Mouse (Mus musculus) ovary, adult 10 weeks (tissue): ENCODE data around the gene Stxbp1. TPM values are rescaled to one million over a fixed set of nuclear protein-coding genes. Genes with fewer than 3 reads are reported as not detected.

Source experiments
- polyA plus RNA-seq: library from polyadenylated mRNA; stranded (reverse); fragments of 350-450 nt; fragmentation: Illumina TruSeq; extraction: RNeasy Lipid Tissue Mini Kit (QIAGEN cat#74804); gene quantifications from one replicate; pipeline ENCODE4 v1.2.3, GENCODE M21; 2014

Gene Stxbp1
- 5.5 TPM for polyA plus RNA-seq

GRCm38 (mm10) chr2:32846805-32847467 lies at the start of gene Stxbp1:
TSS of gene Stxbp1 (minus strand) at chr2:32847245.

DNA sequence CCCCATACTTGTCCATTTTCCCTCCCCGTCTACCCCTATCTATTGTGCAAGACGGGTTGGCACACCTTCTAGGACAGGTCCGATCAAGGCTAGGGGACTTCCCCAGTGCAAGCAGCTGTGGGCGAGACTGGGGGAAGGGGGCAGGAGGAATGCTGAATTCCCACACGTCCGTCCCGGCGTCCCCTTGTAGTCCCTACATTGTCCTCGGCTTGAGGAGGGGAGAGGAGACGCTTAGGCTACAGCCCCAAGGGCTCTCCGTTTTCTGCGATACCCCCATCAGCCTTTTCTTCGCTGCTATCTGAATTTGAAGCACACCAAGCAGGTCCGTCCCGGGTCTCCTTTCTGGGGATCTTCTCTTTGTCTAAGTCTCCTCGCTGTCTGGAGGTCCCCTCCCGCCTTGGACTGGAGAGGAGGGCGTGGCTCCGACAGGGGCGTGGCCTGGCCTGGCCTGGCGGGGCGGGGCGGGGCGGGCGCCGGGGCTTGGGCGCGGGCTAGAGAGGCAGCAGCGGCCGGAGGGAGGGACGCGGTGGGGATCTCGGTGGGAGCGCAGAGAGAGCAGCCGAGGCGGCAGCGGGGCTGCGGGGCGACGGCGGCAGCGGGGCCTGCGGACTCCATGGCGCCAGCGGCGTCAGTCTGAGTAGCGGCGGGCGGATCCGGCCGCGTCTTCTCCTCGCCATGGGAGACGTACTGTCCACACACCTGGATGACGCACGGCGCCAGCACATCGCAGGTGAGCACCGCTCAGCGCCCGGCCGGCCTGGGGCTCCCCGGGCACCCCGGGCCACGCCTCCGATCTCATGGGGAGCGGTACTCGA lies 28.8 kb upstream of the Stxbp1 start, which contains the start of gene Fam129b:
TSS of gene Fam129b (plus strand) at position 440 of the 815 bp plus-strand sequence.

GRCm38 (mm10) chr2:32784048-32784681 lies 62.9 kb downstream of the Stxbp1 start, which contains the start of gene Cfap157:
TSS of gene Cfap157 (minus strand) at chr2:32784428.

DNA sequence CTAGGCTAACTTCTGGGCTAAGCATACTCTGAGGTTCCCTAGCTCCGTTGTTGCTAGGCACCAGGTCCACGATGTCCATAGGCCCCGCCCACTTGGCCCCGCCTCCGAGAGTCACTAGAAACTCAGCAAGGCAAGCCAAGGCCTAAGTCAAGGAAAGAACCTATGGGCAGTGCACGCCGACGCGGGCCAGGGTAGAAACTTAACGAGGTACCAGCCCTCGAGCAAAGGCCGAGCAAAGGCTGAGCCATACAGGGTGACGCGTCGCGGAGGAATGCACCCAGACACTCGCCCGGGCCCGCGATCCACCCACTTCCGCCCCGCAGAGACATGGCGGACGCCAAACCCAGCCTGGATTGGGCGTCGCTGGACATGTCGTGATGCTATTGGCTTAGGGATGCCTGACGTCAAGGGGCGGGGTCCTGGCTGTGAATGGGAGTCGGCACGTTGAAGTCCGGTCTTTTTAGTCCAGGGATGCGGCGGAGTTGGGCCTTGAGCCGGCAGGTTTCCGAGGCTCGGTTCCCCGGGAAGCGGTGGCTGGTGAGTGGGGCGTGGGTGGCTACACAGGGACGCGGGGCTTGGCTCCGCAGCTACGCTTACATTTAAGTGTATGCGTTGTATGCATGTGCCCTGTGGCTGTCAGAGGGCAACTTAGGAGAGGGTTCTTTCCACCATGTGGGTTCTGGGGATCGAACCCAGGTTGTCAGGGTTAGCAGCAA lies 71.5 kb downstream of the Stxbp1 start, which contains the start of the genes Ttc16 and Ptrh1:
TSS of gene Ttc16 (minus strand) at position 275 of the 716 bp plus-strand sequence.
TSS of gene Ptrh1 (plus strand) at position 428 of the 716 bp plus-strand sequence.

GRCm38 (mm10) chr2:32757056-32757845 lies 89.8 kb downstream of the Stxbp1 start, which contains the start of gene Tor2a:
TSS of gene Tor2a (plus strand) at chr2:32757234.

DNA sequence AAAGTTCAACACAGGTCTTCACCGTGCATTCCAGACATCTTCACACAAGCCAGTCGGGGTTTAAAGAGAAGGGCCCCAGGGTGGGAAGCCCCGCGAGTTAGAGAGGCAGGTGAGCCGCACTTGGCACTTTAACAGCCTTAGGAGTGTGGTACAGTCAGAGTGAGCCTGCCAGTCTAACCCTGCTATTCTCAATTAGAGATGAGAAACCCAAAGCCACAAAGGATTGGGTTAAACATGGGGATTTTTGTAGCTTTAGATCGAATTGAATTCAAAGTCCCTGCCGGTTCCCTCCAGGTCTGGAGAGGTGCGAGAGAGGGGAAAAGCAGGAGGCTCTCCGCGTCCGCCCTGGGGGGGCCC lies 106.2 kb downstream of the Stxbp1 start, which contains the start of gene 6330409D20Rik:
TSS of gene 6330409D20Rik (minus strand) at position 101 of the 357 bp plus-strand sequence.

Other genes starting within 250 kb of the Stxbp1 start
- gene St6galnac6, start 247.5 kb downstream of the Stxbp1 start, polyA plus RNA-seq, result 2.8 TPM
- 1.8 TPM for gene Ak1, start 225.5 kb downstream of the Stxbp1 start, polyA plus RNA-seq
- 1.1 TPM for gene Eng, start 200.7 kb downstream of the Stxbp1 start, polyA plus RNA-seq
- 1.2 TPM for gene Fpgs, start 143.1 kb downstream of the Stxbp1 start, polyA plus RNA-seq
- gene Cdk9, start 134.2 kb downstream of the Stxbp1 start, polyA plus RNA-seq, result 61.4 TPM
- 0.14 TPM for gene Sh2d3c, start 126.2 kb downstream of the Stxbp1 start, polyA plus RNA-seq
- not detected for gene 6330409D20Rik, start 106.2 kb downstream of the Stxbp1 start, polyA plus RNA-seq
- 1.0 TPM for gene Tor2a, start 90.0 kb downstream of the Stxbp1 start, polyA plus RNA-seq
- gene Ttc16, start 71.6 kb downstream of the Stxbp1 start, polyA plus RNA-seq, result 0.37 TPM
- gene Ptrh1, start 71.5 kb downstream of the Stxbp1 start, polyA plus RNA-seq, result not detected
- not detected for gene Cfap157, start 62.8 kb downstream of the Stxbp1 start, polyA plus RNA-seq
- gene Fam129b, start 28.9 kb upstream of the Stxbp1 start, polyA plus RNA-seq, result 0.86 TPM
- gene Rpl12, start 114.3 kb upstream of the Stxbp1 start, polyA plus RNA-seq, result 239 TPM
- gene Lrsam1, start 114.4 kb upstream of the Stxbp1 start, polyA plus RNA-seq, result 6.4 TPM
- not detected for gene Slc2a8, start 134.8 kb upstream of the Stxbp1 start, polyA plus RNA-seq